Mouse (Mus musculus) cerebellum, postnatal 10 days (tissue): ENCODE measurements around the gene Chad.

Source experiments
- DNase-seq, 2 experiments: peaks; one replicate each; pipeline ENCODE4 v3.0.0; 2021; ENCODE audit warnings: mixed read lengths in 2 of 2

Gene Chad

GRCm38 (mm10) chr11:94567326-94567725 is 2.5 kb downstream of the Chad start:
- no peak for DNase-seq

DNA sequence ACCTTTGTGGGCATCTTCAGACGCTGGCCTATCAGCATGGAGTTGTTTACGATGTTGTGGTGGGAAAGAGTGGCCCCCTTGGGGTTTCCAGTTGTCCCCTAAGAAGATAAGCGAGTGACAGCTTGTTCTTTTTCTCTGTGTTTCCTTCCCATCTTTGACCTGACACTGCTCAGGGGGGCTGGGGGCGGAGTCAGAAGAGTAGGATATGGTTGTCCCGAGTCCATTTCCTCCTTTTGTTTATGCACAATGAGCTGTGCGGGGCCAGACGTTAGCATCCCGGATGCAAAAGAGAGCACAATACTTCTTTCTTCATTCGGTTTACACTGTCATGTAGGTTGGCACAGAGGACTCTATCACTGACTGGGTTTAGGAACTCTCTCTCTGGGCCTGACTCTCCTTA is 5.8 kb downstream of the Chad start:
- no peak for DNase-seq

GRCm38 (mm10) chr11:94571850-94572249 is 7.0 kb downstream of the Chad start:
- no peak for DNase-seq

- no peak for DNase-seq
These were observed 9.7 kb downstream of the Chad start for GRCm38 (mm10) chr11:94574560-94574959.

- no peak for DNase-seq
These were observed 10.2 kb downstream of the Chad start for GRCm38 (mm10) chr11:94575036-94575435.

DNA sequence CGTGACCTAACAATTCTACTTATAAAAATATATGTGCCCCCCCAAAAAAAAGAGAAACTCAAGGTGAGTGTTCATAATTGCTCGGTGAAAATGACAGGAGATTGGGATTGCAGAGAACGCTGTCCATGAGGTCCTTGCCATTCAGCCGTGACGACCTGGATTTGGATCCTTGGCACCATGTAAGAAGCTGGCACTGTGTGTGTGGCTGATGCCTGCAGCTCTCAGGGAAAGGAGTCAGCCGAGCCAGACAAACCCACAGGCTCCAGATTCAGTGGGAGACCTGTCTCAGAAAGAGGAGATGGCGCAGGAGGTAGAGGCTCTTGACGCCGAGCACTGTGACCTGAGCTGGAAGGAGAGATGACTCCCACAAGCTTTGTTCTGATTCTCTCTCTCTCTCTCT is 11.5 kb downstream of the Chad start:
- peak; percentile 71 to 81 for DNase-seq

DNA sequence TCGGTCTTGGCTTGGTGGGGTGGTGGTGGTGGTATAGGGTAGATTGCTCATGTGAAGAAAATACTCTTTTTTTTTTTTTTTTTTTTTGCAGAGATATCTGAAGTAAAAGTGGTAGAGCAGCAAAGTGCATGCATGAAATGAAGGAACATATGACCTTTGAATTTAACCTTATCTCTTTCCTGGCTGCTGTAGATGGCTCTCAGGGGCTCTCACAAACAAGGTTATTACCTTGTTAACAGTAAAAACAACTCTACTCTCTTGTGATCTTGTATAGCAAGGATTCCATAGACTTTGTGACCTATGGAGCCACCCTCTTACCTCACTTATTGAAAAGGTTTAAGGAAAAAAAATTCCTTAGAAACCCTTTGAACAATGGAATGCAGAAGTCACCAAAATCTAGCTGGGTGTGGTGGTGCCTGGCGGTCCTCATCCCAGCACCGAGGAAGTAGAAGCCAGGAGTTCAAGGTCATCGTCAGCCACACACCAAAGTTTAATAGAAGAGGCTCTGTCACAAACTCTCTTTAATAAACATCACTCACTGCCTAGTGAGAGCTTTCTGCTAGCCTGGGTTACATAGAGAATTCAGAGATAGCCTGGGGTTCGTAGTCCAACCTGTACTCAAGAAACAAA is 15.4 kb downstream of the Chad start:
- DNase-seq, result no peak

- no peak for DNase-seq
These were observed 20.2 kb downstream of the Chad start for GRCm38 (mm10) chr11:94585091-94585490.

DNA sequence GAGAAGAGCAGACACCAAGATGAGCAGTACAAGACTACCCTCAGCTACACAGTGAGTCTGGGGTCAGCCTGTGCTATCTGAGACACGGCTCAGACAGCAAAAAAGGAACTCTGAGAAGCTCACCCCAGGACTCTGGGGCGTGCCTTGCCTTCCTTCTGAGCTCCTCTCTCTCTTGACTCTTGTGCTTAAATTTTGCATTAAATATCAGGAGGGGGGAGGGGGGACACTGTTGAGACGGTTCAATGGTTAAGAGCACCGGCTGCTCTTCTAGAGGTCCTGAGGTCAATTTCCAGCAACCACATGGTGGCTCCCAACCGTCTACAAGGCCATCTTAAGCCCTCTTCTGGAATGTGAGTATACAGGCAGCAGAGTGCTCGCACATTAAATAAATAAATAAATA is 22.7 kb downstream of the Chad start:
- DNase-seq, result no peak

GRCm38 (mm10) chr11:94596311-94596852 is 31.5 kb downstream of the Chad start:
- no peak for DNase-seq

DNA sequence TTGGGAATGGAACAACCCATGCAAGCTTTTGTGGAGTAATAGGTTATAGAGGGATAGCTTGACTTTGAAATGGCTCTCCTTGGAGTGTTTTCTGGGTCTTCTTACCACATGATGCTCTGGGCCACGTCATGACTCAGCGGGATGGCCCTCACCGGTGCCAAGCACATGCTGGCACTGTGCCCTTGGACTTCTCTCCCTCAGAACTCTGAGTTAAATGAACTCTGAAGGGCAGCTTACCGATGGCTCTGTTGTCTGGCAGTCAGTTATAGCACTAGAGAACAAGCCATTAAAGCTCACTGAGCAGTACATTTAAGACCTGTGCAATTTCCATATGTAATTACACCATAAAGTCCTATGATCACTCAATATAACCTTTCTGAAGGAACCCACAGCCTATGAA is 32.5 kb downstream of the Chad start:
- DNase-seq, result peak; percentile 54 to 56

- DNase-seq, result no peak
These were observed 33.7 kb downstream of the Chad start for GRCm38 (mm10) chr11:94598437-94599120.

GRCm38 (mm10) chr11:94600447-94600846 is 35.6 kb downstream of the Chad start:
- no peak for DNase-seq

- peak; percentile 63 to 77 for DNase-seq
These were observed 36.8 kb downstream of the Chad start, which contains the start of gene Acsf2 for GRCm38 (mm10) chr11:94601321-94602281. Gene Acsf2 (minus strand): TSS chr11:94601871.

DNA sequence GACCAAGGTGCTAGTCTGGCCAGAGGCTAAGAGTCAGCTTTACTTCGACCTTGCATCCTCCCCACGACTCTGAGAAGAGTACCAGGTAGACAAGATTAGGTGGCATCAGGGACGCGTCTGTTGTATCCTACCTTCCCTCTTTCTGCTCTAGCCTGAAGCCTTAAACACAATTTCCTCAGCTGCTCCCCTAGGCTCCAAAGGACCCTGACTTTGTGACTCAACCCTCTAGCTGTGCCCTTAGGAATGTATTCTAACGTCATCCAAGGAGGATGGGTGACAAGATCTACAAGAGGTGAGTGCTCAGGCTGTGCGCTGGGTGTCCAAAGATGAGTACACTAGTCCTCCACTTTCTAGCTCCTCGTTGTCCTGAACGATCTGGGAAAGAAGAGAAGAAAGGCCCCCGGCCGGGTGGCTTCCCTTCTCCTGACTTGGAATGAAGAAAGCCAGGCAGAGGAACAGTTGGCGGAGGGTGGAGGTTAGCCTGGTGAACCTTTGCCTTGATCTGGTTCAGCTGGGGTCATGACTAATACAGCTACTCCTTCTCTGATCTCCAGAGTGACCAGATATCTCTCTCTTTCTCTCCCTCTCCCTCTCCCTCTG is 37.6 kb downstream of the Chad start:
- DNase-seq, result no peak

- DNase-seq, result no peak
These were observed 46.2 kb downstream of the Chad start for GRCm38 (mm10) chr11:94610744-94611740.

GRCm38 (mm10) chr11:94614603-94615002 is 49.8 kb downstream of the Chad start:
- DNase-seq, result no peak

DNA sequence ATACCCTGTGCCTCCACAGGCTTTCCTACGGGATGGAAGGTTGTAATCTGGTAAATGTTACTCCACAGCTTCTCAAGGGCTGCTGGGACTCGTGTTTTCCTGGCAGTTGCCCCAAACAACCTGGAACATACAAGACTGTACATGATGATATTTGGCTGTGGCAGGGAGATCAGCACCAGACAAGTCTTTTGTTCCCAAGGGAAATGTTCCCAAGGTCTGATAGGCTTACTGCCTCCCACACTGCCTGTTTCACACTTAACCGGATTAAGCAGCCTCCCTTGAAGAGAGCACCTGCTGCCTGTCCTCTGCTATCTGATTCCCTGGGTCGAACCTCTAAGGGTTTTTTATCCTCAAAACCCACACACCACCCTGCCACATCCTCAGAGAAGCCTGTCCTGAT is 50.6 kb downstream of the Chad start:
- DNase-seq, result no peak

DNA sequence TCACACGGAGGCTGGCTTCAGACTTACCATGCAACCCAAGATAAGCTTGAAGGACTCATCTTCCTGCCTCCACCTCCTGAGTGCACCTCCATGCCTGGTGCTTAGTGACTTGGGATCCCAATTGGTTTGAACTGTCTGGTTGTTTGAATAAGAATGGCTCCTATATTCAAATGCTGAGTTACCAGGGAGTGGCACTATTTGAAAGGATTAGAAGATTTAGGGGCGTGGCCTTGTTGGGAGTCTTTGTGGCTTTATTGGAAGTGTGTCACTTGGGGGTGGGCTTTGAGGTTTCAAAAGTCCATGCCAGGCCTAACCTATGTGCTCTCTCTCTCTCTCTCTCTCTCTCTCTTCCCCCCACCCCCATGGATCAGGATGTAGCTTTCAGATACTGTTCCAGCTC is 52.8 kb downstream of the Chad start:
- no peak for DNase-seq
